Mouse (Mus musculus): ENCODE results near the gene Gna14. TPM values are rescaled to one million over a fixed set of nuclear protein-coding genes. Genes with fewer than 3 reads are reported as not detected.

Gene Gna14
- polyA plus RNA-seq, 1 experiment, result 3.4 TPM

GRCm38 (mm10) chr19:16411302-16411701 lies 24.3 kb upstream of the Gna14 start:
- no peaks in the 10 kb centered on the region for H3K27me3 ChIP-seq (ENCODE audit: control insufficient read depth, insufficient read depth, low read length)
- DNase-seq, result no peak
- TF ChIP-seq POLR2A (IDR thresholded peaks at IDR 0.05; ENCODE audit: control insufficient read depth, extremely low read depth, insufficient read depth, low read length, poor library complexity) (no peak), CTCF (IDR thresholded peaks at IDR 0.05; ENCODE audit: borderline replicate concordance, control insufficient read depth, extremely low read depth, insufficient read depth, low read length, poor library complexity) (no peak)
- no peaks in the 10 kb centered on the region for H3K36me3 ChIP-seq (ENCODE audit: control insufficient read depth, insufficient read depth, low read length)
- no peak overlapping the region for H3K27ac ChIP-seq (ENCODE audit: control insufficient read depth, insufficient read depth, low read length)
- no peak overlapping the region for H3K4me3 ChIP-seq (ENCODE audit: control insufficient read depth, insufficient read depth, low read length)
- no peaks in the 10 kb centered on the region for H3K4me1 ChIP-seq (replicated peaks; ENCODE audit: control insufficient read depth, insufficient read depth, low read length)

GRCm38 (mm10) chr19:16418086-16418663 lies 17.4 kb upstream of the Gna14 start:
- Histone ChIP-seq H3K4me3 (ENCODE audit: control insufficient read depth, insufficient read depth, low read length) (no peak overlapping the region), H3K4me1 (replicated peaks; ENCODE audit: control insufficient read depth, insufficient read depth, low read length) (no peaks in the 10 kb centered on the region), H3K36me3 (ENCODE audit: control insufficient read depth, insufficient read depth, low read length) (no peaks in the 10 kb centered on the region), H3K27ac (ENCODE audit: control insufficient read depth, insufficient read depth, low read length) (no peak overlapping the region), H3K27me3 (ENCODE audit: control insufficient read depth, insufficient read depth, low read length) (no peaks in the 10 kb centered on the region)
- DNase-seq, result no peak
- 98% methylated on average over 5 of the region's 5 CpGs for WGBS
- TF ChIP-seq POLR2A (IDR thresholded peaks at IDR 0.05; ENCODE audit: control insufficient read depth, extremely low read depth, insufficient read depth, low read length, poor library complexity) (no peak), CTCF (IDR thresholded peaks at IDR 0.05; ENCODE audit: borderline replicate concordance, control insufficient read depth, extremely low read depth, insufficient read depth, low read length, poor library complexity) (no peak)

GRCm38 (mm10) chr19:16425596-16425995 lies 10.0 kb upstream of the Gna14 start:
- no peak for DNase-seq
- no peaks in the 10 kb centered on the region for H3K36me3 ChIP-seq (ENCODE audit: control insufficient read depth, insufficient read depth, low read length)
- 96% methylated on average over 2 of the region's 2 CpGs for WGBS
- H3K4me3 ChIP-seq (ENCODE audit: control insufficient read depth, insufficient read depth, low read length), result no peak overlapping the region
- H3K27ac ChIP-seq (ENCODE audit: control insufficient read depth, insufficient read depth, low read length), result no peak overlapping the region
- H3K4me1 ChIP-seq (replicated peaks; ENCODE audit: control insufficient read depth, insufficient read depth, low read length), result no peaks in the 10 kb centered on the region
- TF ChIP-seq POLR2A (IDR thresholded peaks at IDR 0.05; ENCODE audit: control insufficient read depth, extremely low read depth, insufficient read depth, low read length, poor library complexity), result no peak
- no peak for TF ChIP-seq CTCF (IDR thresholded peaks at IDR 0.05; ENCODE audit: borderline replicate concordance, control insufficient read depth, extremely low read depth, insufficient read depth, low read length, poor library complexity)
- H3K27me3 ChIP-seq (ENCODE audit: control insufficient read depth, insufficient read depth, low read length), result no peaks in the 10 kb centered on the region

GRCm38 (mm10) chr19:16431368-16431767 lies 4.2 kb upstream of the Gna14 start:
- WGBS, result 93% methylated on average over 8 of the region's 8 CpGs
- DNase-seq, result no peak

GRCm38 (mm10) chr19:16434879-16435278 lies 683 bp upstream of the Gna14 start:
- Histone ChIP-seq H3K36me3 (ENCODE audit: control insufficient read depth, insufficient read depth, low read length) (no peaks in the 10 kb centered on the region), H3K4me3 (ENCODE audit: control insufficient read depth, insufficient read depth, low read length) (no peak overlapping the region), H3K27ac (ENCODE audit: control insufficient read depth, insufficient read depth, low read length) (no peak overlapping the region), H3K27me3 (ENCODE audit: control insufficient read depth, insufficient read depth, low read length) (no peaks in the 10 kb centered on the region; the same call in 1 of the 2 replicates), H3K4me1 (replicated peaks; ENCODE audit: control insufficient read depth, insufficient read depth, low read length) (peaks cover 13% of the 10 kb centered on the region)
- WGBS, result 7% methylated on average over 9 of the region's 9 CpGs
- no peak for TF ChIP-seq POLR2A (IDR thresholded peaks at IDR 0.05; ENCODE audit: control insufficient read depth, extremely low read depth, insufficient read depth, low read length, poor library complexity)
- TF ChIP-seq CTCF (IDR thresholded peaks at IDR 0.05; ENCODE audit: borderline replicate concordance, control insufficient read depth, extremely low read depth, insufficient read depth, low read length, poor library complexity), result no peak
- DNase-seq, result no peak

More at GRCm38 (mm10) chr19:16431368-16431767, 4.2 kb upstream of the Gna14 start:
- Histone ChIP-seq H3K27ac (ENCODE audit: control insufficient read depth, insufficient read depth, low read length) (no peak overlapping the region), H3K36me3 (ENCODE audit: control insufficient read depth, insufficient read depth, low read length) (no peaks in the 10 kb centered on the region), H3K4me1 (replicated peaks; ENCODE audit: control insufficient read depth, insufficient read depth, low read length) (peaks cover 13% of the 10 kb centered on the region), H3K27me3 (ENCODE audit: control insufficient read depth, insufficient read depth, low read length) (no peaks in the 10 kb centered on the region; the same call in 1 of the 2 replicates), H3K4me3 (ENCODE audit: control insufficient read depth, insufficient read depth, low read length) (no peak overlapping the region)
- TF ChIP-seq CTCF (IDR thresholded peaks at IDR 0.05; ENCODE audit: borderline replicate concordance, control insufficient read depth, extremely low read depth, insufficient read depth, low read length, poor library complexity), result no peak
- TF ChIP-seq POLR2A (IDR thresholded peaks at IDR 0.05; ENCODE audit: control insufficient read depth, extremely low read depth, insufficient read depth, low read length, poor library complexity), result no peak

- Histone ChIP-seq H3K27ac (ENCODE audit: control insufficient read depth, insufficient read depth, low read length) (no peak overlapping the region), H3K4me1 (replicated peaks; ENCODE audit: control insufficient read depth, insufficient read depth, low read length) (peaks cover 13% of the 10 kb centered on the region), H3K4me3 (ENCODE audit: control insufficient read depth, insufficient read depth, low read length) (peak overlapping the region; percentile 29), H3K27me3 (ENCODE audit: control insufficient read depth, insufficient read depth, low read length) (no peaks in the 10 kb centered on the region; the same call in 1 of the 2 replicates), H3K36me3 (ENCODE audit: control insufficient read depth, insufficient read depth, low read length) (no peaks in the 10 kb centered on the region)
- TF ChIP-seq CTCF (IDR thresholded peaks at IDR 0.05; ENCODE audit: borderline replicate concordance, control insufficient read depth, extremely low read depth, insufficient read depth, low read length, poor library complexity) (no peak), POLR2A (IDR thresholded peaks at IDR 0.05; ENCODE audit: control insufficient read depth, extremely low read depth, insufficient read depth, low read length, poor library complexity) (no peak)
- 13% methylated on average over 61 of the region's 61 CpGs for WGBS
- peak; percentile 6 for DNase-seq
Measured at GRCm38 (mm10) chr19:16436335-16437169, 990 bp downstream of the Gna14 start.
